Mouse (Mus musculus) right cerebral cortex, postnatal 25 days (tissue): ENCODE measurements around the gene Mmaa.

Experiments used
- DNase-seq: peaks from one replicate; pipeline ENCODE4 v3.0.0; 2022

The Mmaa gene

DNA sequence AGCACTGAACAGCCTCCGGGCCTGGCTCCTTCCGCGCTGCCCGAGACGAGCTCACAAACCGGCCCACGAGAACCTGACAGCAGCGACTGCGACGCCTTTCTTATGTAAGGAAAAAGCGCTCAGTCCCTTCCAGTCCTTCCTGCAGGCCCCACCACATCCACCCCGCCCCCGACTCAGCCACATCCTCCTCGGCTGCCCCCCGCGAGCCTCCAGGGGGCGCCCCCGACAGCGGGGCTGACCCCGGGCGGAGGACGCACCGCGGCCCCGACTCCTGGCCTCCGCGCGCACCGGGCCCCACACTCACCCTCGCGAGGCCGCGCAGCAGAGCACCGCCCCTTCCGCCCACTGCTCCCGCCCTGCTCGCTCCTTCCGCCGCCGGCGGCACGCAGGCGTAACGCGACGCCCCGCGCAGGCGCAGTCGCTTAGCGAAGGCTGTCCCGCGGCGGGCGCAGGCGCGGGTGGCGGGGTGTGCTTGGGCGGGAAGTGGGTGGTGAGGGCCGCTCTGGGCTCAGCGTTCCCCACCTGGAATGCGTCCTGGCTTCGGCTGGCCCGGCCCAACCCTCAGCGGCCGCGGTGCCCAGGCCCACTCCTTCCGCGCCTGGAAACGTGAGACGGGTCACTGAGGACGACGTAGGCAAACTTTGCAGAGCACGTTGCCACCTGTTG lies at the start of gene Mmaa:
TSS of gene Mmaa (minus strand) at position 328 of the 666 bp plus-strand sequence.
- peak; percentile 99 for DNase-seq

DNA sequence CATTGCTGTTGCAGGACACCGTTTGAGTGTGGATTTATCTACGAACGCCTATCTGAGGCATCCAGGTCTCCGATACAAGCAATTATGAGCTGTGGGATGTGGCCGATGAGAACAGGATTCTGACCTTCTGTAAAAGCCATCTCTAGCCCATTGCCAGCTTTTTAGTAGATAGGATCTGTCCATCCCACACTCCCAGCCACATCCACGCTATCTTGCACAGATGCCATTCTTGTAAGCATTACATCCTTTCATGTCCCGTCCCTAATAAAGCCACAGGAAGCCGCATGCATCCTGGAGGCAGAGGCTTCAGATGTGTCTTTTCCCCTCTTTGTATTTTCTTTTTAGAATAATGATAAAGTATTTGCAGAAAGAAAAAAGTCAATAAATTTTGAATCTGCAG lies 46.5 kb upstream of the Mmaa start:
- DNase-seq, result no peak

DNA sequence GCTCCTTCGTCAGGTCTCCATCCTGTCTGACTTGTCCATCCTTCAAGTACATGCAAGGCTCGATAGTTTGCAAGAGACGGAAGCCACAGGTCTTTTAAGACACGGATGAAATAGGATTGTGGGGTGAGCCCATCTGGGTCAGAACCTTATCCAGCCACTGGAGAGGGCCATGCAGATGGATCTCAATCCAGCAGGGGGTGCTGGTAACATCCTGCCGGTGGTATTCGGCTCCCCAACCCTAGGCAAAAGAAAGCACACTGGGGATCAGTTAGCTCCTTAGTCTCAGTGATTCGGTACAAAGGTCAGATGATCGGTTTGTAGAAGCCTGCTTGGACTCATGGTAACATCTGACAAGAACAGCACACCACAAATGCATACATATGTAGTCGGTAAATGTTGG lies 44.8 kb upstream of the Mmaa start:
- DNase-seq, result no peak

DNA sequence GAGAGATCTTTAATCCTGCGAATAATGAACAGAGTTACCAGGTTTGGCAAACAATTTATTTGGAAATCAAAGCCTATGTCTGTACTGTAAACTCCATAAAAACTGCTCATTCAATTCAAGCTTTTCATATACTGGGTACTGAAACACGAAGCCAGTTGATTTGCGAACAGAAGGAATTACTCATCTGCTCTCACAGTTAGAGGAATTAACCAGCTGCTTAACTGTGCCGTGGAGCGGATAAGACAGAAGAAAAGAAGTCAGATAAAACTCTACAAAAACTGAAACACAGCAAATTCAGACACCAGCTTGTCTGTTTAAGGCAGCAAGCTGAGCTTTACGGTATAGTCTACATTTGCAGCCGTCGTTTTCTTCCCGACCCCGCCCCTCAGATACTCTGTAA lies 43.9 kb upstream of the Mmaa start:
- no peak for DNase-seq

DNA sequence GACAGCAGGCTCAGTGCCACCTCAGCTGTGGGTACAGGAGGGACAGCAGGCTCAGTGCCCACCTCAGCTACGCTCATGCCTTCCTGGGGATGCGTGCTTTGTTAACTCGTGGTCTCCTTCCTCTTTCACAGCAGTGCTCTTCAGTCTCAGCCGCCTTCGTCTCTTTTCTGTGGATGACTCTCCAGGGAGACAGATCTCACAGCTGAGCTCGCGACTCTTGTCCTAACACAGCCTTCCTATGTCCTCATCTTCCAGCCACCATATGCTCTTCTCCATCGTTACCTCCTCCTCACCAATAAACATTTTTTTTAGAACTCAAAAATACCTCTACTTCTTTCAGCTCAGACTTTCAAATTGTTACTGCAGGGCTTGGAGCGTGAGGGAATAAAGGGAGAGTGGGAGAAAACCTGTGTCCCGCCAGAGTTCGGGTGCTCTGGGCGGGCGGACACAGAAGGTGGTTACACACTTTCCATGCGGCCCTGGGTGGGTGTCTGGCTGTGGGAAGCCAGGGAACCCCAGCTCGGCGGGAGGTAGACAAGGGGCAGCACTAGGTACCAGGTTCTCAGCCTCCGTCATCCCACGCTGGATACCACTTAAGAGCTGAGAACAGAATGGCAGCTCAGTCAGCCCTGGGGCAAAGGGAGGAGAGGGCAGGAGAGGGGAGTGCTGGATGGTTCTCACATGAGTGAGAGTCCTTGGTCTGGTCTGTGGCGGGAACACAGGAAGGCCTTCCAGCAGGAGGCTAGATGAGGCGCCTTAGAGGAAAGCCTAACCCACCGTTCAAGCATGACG lies 37.6 kb upstream of the Mmaa start:
- DNase-seq, result no peak

DNA sequence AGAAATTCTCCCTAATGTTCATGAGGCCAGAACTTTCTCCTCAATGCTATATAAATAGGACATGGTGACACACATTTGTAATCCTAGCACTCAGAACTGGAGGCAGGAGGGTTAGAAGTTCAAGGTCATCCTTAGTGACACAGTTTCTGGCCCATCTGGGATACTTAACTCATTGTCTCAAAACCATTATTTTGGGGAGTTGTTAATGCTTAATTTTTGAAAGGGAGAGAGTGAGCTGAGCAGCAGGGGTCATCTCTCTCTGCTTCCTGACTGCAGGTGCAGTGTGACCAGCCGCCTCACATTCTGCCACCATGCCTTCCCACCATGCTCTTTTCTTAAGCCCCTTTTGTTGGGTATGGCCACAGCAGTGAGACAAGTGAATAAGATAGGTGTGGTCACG lies 36.8 kb upstream of the Mmaa start:
- DNase-seq, result no peak

DNA sequence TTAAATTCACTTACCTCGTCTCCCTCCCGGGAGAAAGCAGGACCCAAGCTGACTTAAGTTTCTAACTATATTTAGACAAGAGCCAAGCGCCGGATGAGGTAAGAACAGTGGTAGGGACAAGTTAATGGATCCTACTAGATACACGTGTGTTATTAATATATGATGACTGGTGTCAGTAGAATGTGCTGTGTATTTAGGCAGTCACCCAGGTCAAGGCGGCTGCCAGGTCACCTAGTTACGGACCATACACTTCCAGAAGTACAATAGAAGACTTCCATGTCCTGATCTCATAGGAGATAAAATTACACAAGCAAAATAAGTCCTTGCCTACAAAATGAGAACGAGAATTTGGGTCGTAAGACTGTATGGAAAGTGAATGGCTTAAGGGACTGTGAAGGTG lies 36.3 kb upstream of the Mmaa start:
- no peak for DNase-seq

DNA sequence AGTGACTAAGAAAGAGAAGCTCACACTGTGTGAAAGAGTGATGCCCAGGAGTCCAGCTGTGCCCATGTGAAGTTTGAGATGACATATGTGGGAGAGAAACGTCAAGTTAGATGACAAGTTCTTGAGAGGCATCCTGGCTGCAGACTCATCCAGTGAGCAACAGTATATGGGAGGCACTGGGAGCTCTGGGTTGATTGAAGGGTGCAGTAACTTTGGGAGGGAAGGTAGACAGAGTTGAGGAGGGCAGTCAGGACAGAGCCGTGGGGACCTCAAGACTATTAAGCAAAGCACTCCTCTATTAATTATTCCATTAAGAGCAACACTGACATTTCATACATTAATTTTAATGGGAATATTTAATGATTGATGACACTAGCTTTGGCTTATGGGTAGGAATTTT lies 35.0 kb upstream of the Mmaa start:
- DNase-seq, result no peak

DNA sequence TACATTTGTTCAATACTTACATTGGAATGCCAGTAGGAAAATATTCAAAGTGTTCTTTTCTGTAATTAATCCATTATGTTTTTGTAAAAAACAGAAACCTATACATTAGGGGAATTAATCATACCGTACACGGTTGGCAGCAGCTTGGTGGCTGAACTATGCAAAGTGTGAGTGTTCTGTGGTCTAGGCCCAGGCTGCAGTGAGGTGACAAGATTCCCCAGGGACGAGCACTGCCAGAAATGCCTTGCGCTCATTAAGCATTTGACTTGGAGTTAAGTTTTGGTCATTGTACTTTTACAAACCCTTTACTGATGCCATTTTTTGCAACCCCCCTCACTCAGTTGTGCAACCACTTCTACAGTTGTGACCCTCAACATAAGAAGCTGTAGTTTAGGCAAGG lies 34.4 kb upstream of the Mmaa start:
- no peak for DNase-seq

DNA sequence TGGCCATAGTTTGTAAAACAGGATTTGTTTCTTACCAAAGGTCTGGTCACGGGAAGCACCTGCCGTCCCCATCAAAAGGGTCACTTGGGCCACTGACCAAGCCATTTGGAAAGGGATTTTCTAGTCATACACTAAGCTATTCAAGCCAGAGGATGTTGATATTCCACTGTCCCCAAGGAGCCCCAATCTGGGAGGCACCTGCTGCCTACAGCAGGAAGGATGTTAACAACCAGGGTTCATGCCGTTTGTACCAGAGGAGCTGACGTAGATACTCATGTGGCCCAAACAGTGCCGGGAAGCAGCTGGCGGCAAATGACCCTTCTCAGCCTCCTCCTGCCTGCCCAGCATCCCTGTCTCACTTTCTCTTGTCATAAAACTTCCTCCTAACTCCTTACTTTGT lies 30.8 kb upstream of the Mmaa start:
- no peak for DNase-seq

DNA sequence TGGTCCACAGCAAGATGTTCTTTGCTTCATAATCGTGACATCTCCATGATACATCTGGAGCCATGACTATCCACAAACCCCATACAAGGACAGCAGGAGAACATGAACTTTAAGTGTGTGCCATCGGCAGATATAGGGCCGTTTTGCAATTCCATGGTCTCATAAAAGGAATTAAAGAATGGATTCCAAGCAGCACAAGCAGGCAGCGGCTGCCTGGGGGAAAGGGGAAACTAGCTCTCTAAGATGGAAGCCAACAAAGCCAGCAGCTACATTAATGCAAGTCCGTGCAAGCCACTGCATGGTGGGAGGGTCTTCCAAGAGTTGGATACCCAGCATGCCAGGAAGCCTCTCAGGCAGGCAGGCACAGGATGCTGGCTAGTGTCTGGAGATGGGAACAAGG lies 30.2 kb upstream of the Mmaa start:
- DNase-seq, result no peak

DNA sequence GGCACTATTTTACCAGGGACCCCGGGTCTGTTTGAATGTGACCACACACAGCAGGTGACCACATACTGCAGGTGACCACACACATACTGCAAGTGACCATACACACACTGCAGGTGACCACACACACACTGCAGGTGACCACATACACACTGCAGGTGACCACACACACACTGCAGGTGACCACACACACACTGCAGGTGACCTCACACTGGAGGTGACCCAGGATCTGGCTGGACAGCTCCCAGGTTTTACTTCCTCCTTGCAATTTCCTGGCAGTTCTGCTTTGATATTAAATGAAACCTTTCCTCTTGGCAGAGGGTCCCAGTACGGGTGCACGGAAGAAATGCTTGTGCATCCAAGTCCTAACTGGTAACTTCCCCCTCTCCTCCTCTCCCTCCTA lies 29.3 kb upstream of the Mmaa start:
- DNase-seq, result no peak

DNA sequence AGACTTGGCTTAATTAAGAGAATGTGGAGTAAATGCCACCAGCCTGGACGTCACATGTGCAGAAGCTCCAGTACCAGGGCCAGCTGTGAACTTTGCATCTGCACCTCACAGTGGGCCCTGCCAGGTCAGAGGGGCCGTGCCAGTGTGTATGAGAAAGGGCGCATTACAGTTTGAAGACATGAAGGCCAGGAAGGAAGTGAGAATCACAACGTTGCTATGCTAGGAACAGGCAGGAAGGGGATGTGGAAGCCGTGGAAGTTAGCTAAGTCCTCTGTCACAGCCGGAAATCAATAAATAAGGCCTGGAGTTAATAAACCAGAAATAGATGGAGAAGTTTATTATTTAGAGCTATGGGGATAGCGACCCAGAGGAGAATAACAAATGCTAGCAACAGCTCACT lies 28.4 kb upstream of the Mmaa start:
- no peak for DNase-seq

DNA sequence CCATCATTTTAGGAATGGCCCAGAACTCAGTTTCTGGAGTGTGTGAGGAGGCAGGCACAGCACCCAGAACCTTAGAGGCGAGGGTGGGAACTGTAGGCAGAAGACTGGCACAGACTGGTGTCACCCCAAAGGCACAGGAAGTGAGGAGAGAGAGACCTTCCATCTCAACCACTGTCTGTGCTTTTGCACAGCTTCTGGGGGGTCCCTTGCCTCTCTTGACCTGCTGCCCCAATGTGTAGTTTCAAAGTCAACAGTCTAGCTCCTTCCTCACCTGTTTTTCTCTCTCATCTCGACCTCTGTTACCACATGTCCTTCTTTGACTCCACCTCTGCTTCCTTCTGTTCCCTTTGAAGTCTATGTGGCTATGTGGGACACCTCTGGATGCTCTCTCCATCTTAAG lies 16.1 kb upstream of the Mmaa start:
- DNase-seq, result no peak

DNA sequence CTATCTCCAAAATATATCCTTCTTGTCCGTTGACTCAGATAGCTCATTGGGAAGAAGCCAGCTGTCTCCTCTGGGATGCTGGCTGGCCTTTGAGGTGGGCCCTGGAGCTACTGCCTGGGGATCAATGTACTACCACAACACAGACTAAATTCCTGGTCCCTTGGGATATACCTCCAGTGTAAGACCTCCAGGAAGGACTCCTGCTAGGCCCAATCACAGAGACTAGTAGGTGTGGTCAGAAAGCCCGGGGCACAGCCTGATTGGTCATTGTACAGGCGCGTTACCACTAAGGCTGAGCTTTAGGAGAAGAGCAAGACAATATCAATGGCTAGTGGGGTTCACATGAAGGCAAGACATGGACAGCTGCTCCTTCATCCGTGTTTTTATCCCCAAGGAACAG lies 11.2 kb upstream of the Mmaa start:
- DNase-seq, result no peak

DNA sequence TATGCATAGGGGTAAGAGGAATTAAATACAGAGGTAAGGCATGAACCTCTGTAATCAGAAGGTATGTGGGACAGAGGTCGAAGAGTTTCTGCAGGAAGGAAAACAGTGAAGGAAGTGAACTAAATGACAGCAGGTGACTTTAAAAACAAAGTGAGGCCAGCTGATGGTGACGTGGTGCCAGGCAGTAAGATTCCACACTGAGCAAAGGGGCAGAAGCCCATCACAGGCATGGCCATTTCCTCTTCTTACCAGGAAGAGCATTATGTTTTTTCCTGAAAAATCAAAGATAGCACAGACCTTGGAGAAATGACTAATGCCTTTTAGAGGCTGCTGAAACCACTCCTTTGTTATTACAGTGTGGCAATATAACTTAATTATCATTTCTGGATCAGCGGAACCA lies 6.8 kb upstream of the Mmaa start:
- no peak for DNase-seq

DNA sequence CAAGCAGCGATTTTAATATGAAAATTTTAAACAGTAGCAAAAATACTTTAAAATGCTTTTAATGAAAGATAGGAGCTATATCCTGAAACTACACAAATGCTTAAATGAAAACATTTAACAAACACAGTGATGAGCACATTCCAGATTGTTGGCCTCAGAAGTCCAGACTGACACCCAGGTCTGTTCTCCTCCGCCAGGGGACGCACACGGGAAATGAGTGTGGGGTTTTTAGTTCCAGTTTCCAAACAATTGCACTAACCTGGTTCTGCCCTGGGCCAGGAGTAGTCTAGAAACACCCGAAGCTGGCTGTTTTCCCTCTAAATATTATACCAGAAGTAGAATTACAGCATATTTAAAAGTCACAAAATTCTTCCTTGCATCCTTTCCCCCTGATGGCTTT lies 5.0 kb upstream of the Mmaa start:
- DNase-seq, result no peak

DNA sequence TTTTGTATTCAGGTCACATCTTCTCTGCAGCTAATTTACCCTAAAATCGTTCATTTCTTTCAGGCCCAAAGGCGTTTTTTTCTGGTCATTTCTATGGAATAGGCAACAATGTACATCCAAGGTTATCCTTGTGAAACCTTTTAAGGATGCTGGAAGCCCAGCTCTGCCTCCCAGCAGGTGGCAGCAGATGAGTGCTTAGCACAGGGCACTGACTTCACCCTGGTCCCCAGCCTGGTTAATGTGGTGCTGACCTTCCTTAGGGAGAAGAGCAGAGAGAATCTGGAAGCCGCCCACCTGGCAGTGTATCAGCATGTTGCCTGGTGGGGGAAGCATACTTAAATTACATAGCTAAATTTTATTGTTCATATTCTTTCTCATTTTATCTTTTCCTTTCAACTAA lies 3.0 kb upstream of the Mmaa start:
- DNase-seq, result peak; percentile 47

DNA sequence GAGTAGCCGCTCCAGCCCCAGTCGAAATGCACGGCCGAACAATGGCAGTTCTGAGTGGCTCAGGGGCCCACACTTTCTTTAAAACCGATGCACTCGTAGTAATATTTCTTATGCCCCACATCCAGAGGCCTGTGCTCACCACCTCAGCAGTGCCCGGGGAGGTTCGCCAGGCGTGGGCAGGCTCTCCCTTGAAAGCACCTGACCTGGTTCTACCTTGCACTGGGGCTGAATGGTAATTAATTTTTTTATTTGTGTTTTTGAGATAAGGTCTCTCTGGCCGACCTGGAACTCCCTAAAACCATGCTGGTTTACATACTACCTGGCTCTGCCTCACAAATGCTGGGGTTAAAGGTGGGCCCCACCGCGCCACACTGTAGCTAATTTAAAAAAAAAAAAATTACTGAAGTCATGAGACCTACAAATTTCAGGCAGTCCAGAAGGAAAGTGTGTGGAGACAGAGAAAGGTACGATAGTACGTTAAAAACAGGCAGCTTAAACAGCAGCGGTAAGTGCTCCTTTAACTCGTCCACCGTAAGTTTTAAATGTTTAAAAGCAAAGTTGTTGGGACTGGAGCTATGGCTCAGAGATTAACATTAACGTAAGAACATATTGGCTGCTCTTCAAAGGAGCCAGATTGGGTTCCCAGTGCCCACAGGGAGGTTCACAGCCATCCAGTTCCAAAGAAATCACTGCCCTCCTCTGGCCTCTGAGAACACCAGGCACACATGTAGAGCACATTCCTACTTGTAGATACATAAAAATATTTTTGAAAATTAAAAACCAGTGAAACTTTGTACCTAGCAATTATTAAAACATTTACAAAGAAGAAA lies 754 bp upstream of the Mmaa start:
- no peak for DNase-seq

DNA sequence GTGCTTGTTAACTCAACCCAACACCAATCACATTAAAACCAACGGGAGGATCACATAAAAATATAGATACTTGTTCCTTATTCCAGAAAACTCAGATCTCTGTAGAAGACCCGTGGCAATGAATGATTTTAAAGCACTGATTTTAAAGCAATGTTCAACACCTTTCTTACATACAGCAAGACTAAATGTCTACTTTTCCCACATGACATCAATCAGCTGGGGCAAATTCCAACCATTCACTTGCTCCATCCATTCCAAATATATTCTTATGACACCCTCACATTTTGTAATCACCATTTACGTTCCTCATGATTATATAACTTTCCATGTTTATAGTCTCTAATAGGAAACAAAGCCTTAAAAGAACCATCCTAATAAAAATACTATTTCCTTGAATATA lies 896 bp downstream of the Mmaa start:
- no peak for DNase-seq

DNA sequence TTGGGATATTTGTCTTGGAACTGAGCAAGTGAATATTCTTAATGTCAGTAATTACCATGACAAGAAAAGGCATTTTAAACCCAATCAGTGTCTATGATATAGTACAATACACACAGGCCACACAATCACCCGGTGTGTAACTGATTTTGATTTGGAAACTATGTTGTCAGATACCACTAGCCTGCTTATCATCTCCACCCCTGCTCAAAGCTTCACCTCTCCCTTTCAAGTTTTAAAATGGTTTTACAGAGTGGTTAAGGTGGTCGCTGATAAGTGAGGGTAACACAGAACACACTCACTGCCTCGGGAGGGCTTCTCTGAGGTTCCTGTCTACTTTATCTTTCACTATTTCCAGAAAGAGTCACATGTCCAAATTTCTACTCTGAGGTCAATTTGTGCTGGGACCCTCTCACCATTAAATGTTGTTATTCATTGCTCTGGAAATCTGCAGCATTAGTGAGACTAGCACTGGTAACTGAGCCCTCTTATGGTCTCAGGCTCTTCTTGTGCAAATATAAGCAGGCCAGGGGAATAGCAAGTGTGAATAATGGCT lies 1.9 kb downstream of the Mmaa start:
- DNase-seq, result no peak

DNA sequence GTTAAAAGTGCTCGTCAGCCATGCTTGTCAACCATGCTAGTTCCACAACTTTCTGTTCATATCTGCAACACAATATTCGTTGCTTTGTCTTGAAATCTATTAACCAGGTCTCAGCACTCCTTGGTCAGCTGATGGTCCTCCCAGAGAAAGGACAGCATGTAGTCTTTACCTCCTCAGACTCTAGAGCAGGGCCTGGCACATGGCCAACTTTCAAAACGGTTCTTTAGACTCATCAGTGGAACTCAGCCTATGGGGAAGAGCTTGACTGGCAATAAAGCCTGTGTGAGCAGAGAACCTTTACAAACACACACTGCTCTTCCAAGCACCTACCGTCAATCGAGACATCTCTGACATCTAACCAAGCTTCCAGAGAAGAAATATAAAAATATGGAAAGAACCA lies 5.1 kb downstream of the Mmaa start:
- DNase-seq, result no peak

DNA sequence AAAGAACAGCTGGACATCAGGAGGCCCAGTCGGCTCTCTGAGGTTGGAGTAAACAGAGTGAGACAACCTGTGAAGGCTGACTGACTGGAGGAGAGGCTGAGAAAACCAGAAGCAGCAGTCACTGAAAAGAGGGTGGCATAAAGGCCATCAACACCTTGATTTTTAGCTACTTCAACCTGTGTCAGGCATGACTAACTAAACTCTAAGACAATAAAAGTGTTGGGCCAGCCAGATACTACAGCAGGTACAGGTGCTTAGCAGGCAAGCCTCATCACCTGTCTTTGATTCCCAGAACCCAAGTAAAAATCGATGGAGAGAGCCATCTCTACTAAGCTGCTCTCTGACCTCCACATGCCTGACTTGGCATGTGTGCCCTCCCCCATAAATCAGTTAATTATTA lies 6.1 kb downstream of the Mmaa start:
- no peak for DNase-seq

DNA sequence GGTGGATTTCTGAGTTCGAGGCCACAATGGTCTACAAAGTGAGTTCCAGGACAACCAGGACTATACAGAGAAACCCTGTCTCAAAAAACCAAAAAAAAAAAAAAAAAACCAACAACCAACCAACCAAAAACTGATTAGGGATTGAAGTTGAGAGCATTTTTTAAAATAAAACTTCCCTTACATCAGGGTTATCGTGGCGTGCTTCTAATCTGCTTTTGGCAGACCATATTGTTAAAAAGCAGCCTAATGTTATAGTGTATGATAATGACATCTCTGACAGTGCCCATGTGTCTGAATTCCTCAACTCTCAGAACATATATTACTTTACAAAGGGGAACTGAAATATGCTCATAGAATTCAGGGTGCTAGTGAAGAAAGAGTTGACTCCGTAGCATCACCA lies 6.5 kb downstream of the Mmaa start:
- DNase-seq, result no peak
